Mouse (Mus musculus): ENCODE results near the gene Tcea2.
A peak's percentile ranks its signal among the peaks of the same experiment; 100 is the strongest.

Tcea2 gene

GRCm38 (mm10) chr2:181679951-181680715, at the start of gene Tcea2:
Tcea2 (plus strand) TSS chr2:181680310.
- peak; percentile 32 for DNase-seq (ENCODE audit: low spot score)

DNA sequence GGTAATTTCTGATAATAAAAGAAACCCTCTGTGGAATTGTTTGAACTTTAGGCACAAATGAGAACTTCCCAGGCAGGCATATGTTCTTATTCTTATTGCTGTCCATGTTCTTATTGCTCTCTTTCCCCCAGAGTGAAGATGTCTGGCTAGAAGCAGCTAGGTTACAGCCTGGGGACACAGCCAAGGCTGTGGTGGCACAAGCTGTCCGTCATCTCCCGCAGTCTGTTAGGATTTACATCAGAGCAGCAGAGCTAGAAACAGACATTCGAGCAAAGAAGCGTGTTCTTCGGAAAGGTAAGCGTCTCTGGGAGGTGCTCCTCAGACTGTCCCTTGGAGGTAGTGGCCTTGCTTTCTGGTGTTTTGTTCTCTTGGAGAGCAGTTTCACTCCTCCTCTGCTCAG, 47.5 kb upstream of the Tcea2 start:
- no peak for DNase-seq (ENCODE audit: low spot score)

DNA sequence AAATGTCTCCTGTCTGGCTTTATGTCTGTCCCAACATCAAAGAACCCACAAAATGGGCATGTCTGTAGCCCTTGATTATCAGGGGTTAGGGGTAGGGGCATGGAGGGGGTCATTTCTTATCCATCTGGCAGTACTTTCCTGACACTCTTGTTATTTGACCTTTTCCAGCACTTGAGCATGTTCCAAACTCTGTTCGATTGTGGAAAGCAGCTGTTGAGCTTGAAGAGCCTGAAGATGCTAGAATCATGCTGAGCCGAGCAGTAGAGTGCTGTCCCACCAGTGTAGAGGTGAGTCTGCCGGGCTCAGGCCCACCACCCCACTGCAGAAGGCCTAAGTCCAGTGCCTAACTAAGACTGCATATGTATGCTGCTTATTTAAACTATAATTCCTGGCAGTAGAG, 44.2 kb upstream of the Tcea2 start:
- DNase-seq (ENCODE audit: low spot score) = no peak

GRCm38 (mm10) chr2:181644361-181644760, 35.7 kb upstream of the Tcea2 start:
- DNase-seq (ENCODE audit: low spot score) = peak; percentile 17

- DNase-seq (ENCODE audit: low spot score) = no peak
These were observed 34.4 kb upstream of the Tcea2 start for GRCm38 (mm10) chr2:181645666-181646065.

GRCm38 (mm10) chr2:181646626-181647472, 33.3 kb upstream of the Tcea2 start:
- no peak for DNase-seq (ENCODE audit: low spot score)

DNA sequence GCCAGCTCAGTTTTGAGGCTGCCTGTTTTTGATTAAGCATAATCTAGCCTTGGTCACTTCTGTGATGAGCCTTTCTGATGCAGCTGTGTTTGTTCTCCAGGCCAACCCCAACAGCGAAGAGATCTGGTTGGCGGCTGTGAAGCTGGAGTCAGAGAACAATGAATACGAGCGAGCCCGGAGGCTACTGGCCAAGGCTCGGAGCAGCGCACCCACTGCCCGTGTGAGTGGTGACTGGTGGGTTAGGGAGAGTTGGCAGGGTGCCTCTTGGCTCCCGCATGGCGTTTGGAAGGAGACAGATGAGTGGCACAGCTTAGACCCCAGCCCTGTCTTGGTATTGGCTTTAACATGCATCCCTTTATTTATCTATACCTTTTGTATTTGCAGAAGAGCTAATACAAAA, 31.2 kb upstream of the Tcea2 start:
- DNase-seq (ENCODE audit: low spot score) = no peak

GRCm38 (mm10) chr2:181653065-181653464, 27.0 kb upstream of the Tcea2 start:
- no peak for DNase-seq (ENCODE audit: low spot score)

DNA sequence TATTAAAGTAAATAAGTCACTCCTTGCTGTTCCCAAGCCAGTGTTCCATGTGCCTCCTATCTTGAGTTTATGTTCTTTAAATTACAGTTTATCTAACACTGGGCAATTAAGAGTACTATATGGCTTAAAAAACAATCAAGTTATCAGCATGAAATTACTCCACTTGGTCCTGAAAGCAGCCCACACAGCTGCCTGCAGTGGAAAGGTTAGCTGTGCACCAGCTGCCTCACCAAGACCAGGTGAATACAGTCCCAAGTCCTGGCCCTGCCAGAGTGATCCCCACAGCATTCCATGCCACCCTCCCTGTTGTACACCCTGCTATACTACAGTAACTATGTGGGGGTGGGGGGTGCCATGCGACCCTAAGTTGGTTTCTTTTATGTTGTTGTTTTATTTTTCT, 26.6 kb upstream of the Tcea2 start:
- no peak for DNase-seq (ENCODE audit: low spot score)

DNA sequence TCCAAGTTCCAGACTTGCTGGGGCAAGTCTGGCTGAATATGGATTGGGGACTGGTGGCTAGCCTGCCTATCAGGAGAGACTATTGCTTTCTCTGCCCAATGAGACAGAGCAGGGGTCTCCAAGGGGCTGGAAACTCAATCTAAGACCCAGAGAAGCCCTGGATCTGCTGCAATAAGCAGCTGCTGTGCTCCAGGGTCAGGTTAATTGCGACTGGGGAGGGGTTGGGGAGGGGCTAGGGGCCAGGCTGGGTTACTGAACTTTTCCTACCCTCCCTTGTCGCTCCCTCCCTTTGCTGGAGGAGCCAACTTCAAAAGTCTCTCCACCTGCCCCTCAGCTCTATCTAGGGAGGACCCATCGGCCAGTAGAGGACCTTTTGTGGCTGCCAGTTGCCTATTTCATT, 23.4 kb upstream of the Tcea2 start, which contains the start of gene Gm29797:
Gene Gm29797 (plus strand): TSS at position 301 of the 400 bp plus-strand sequence.
- no peak for DNase-seq (ENCODE audit: low spot score)

- DNase-seq (ENCODE audit: low spot score) = no peak
These were observed 22.7 kb upstream of the Tcea2 start for GRCm38 (mm10) chr2:181657441-181657840.

DNA sequence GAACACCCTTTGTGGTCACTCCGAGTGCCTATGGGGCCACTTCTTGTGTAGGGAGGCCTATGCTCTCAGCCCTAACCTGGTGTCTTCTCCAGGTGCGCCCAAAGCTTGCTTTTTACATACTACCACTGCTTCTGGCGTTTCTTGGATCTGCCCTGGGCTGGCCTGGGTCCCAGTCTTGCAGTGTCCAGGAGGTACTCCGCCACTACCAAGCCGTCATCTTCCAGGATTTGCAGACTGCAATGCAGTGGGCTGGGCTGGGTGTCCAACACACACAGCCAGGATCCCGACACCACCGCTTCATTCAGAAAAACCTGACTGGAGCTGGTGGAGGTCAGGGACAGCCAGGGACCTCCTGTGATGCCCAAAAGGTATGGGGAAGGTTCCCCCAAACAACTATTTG, 21.6 kb upstream of the Tcea2 start:
- no peak for DNase-seq (ENCODE audit: low spot score)

DNA sequence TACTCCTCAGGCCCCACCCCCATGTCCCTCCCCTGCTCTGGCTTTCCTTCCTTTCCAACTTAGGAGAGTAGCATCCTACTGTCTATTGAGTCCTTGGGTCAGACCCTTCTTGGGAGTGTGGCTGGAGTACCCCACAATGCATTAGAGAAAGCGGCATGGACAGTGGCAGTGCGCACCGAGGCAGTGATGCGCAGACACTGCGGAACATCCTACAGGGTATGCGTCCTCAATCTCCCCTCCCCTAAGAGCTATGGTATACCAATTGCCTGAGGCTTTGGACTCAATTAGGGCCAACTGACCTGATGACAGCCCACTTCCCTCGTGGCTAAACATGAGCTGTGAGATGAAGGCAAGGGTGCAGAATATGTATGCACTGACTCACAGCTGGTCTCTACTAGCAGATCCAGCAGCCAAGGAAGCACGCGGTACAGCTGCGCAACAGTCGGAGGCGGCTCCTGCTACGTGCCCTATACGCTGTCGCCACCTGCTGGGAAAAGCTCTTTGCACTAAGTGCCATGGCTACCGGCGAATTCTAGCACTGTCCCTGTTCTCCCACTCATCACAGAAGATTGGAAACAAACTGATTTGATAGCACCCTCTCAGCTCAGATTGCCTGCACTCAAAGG, 21.1 kb upstream of the Tcea2 start:
- DNase-seq (ENCODE audit: low spot score) = no peak

DNA sequence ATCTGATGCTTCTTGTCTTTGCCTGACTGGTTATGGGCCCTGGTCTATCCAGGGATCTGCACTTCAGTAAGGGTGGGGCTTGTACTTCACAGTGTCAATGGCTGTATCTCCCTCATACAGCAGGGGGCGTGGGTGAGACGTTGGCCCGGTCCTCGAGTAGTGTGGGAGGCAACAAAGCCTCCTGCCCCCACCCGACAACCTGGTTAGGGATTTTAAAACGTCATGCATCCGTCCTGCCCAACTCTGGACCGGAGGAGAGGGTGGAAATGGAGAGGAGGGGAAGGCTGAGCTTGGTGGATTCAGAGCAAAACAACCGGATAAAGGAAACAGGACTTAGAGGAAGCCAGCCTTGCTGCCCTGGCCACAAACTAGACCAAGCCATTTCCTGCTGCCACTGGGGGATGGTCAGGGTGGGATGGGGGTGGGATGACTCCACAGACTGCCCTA, 20.5 kb upstream of the Tcea2 start:
- peak; percentile 51 for DNase-seq (ENCODE audit: low spot score)

DNA sequence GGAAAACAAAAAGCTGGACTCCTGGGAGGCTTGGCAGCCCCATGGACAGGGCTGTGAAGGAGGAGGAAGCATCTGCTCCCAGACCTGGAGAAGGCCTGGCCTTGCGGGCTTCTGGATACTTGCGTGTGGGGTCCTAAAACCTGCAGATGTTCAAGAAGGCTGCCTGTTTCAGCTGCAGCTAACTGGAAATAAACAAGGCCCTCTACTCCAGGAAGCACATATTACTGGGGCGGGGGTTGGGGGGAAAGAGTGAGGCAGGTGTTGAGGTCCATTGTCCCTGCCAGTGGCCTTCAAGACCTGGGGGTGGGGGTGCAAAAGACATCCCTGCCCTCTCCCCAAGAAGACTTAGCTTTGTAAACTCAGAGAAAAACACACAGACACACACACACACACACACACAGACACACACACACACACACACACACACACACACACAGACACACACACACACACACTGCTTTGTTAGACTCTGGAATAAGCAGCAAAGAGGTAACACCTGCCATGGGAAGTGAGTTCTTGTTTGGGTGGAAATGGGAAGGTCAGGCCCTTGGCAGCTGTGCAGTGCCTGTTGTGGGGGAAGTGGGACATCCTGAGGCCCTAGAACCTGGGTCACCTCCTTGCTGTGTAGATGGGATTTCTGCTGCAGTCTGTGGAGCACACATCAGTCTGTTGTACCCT, 17.4 kb upstream of the Tcea2 start:
- DNase-seq (ENCODE audit: low spot score) = no peak

- no peak for DNase-seq (ENCODE audit: low spot score)
These were observed 16.8 kb upstream of the Tcea2 start for GRCm38 (mm10) chr2:181663298-181663630.

DNA sequence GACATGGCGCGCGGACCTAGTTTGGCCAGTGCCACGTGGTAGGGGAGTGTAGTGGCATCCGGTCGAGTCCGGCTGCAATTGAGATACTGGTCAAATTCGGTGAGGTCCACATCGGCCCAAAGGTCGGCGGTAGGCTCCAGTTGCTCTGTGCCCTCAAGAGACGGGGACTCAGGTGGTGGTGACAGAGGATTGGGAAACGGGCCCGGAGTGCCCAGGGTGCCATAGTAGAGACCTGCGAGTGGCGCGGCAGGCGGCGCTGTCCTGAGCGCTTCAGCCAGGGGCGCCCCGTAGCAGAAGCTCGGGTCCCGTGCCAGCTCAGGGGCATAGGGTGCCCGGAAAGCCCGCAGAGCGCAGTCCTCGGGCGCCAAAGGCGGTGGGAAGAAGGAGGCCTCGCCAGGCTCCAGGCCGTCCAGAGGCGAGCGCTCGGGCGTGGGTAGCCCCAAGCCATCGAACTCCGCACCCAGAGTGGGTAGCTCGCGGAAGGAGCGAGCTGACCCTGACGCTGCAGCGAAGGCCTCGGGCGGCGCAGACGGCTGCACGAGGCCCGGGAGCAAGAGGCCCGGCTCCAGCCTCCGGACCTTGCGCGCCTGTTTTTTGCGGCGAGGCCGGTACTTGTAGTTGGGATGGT, 9.7 kb upstream of the Tcea2 start:
- no peak for DNase-seq (ENCODE audit: low spot score)

GRCm38 (mm10) chr2:181670913-181671311, 9.2 kb upstream of the Tcea2 start:
- DNase-seq (ENCODE audit: low spot score) = no peak

GRCm38 (mm10) chr2:181671326-181671725, 8.8 kb upstream of the Tcea2 start, which contains the start of gene Sox18:
Sox18 (minus strand) TSS chr2:181671640.
- no peak for DNase-seq (ENCODE audit: low spot score)

- no peak for DNase-seq (ENCODE audit: low spot score)
These were observed 8.1 kb upstream of the Tcea2 start for GRCm38 (mm10) chr2:181671984-181672383.

- DNase-seq (ENCODE audit: low spot score) = no peak
These were observed 6.6 kb upstream of the Tcea2 start for GRCm38 (mm10) chr2:181673501-181673900.

- no peak for DNase-seq (ENCODE audit: low spot score)
These were observed 5.2 kb upstream of the Tcea2 start for GRCm38 (mm10) chr2:181674934-181675333.
